Mouse (Mus musculus): ENCODE results near the gene Rab3d. TPM values are rescaled to one million over a fixed set of nuclear protein-coding genes. Genes with fewer than 3 reads are reported as not detected.

Rab3d gene
- polyA plus RNA-seq, 1 experiment from 2014 or later, result 21.6 TPM

DNA sequence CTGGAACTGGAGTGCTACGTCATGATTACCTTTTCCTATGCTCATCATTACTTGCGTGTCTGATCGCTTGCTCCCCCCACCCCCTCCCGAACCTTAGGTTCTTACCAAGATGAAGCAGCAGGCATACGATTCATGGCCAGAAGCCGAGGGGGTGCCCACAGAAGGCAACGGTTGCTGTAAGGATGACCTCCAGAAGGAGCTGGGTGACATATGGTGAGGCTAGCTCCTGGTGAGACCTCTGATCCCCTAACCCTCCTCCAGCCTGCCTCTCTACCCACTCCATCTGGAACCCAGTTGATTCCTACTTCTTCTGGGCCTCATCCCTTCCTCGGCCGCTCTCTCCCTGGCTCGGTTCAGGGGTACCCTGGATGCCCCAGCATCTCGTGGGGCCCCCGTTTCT, 16.0 kb upstream of the Rab3d start:
- Histone ChIP-seq H3K9me3 (ENCODE audit: control insufficient read depth, low read length) (no peaks in the 10 kb centered on the region), H3K27ac (replicated peaks; ENCODE audit: low read depth, low read length) (no peak overlapping the region), H3K4me2 (ENCODE audit: low read depth, low read length) (no peak overlapping the region), H3K36me3 (ENCODE audit: control insufficient read depth, insufficient read depth, low read length) (no peaks in the 10 kb centered on the region), H3K27me3 (replicated peaks; ENCODE audit: control insufficient read depth, insufficient read depth, low read length) (no peaks in the 10 kb centered on the region), H3K9ac (ENCODE audit: low read depth, low read length) (no peak overlapping the region), H3K4me1 (ENCODE audit: control insufficient read depth, insufficient read depth, low read length) (no peaks in the 10 kb centered on the region; the same call in 1 of the 2 replicates), H3K4me3 (ENCODE audit: low read depth, low read length) (no peak overlapping the region)
- DNase-seq (ENCODE audit: low spot score) (no peak), ATAC-seq (ENCODE audit: low read depth) (no peak)
- 93% methylated on average over 12 of the region's 12 CpGs for WGBS

DNA sequence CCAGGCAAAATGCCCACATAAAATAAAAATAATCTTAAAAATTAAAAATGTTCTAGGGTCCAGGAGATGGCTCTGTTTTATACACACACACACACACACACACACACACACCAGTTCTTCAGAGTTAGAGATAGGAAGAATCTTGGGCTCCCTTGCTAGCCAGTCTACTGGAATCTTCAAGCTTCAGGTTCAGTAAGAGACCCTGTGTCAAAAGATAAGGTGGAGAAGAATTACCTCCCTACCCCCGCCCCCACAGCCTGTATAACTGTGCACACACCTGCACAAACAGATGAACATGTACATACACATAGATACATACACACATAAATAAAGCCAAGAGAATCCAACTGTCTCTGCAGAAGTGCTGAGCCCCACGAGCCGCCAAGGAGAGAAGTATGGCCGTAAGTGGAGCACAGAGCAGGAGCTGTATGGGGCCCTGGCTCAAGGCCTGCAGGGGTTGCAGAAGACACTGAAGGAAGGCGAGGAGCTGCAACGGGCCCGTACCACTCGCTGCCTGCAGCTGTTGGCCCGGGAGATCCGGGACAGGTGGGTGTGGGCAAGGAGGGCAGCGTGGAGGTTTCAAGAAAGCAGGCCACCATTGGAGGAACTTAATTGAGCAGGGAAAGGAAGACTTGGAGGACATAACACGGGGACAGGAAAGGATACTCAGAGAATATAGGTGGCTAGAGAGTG, 14.6 kb upstream of the Rab3d start:
- no peak overlapping the region for H3K27ac ChIP-seq (replicated peaks; ENCODE audit: low read depth, low read length)
- H3K9me3 ChIP-seq (ENCODE audit: control insufficient read depth, low read length), result no peaks in the 10 kb centered on the region
- no peaks in the 10 kb centered on the region for H3K27me3 ChIP-seq (replicated peaks; ENCODE audit: control insufficient read depth, insufficient read depth, low read length)
- ATAC-seq (ENCODE audit: low read depth), result no peak
- 52% methylated on average over 12 of the region's 12 CpGs for WGBS
- no peak overlapping the region for H3K9ac ChIP-seq (ENCODE audit: low read depth, low read length)
- no peak overlapping the region for H3K4me2 ChIP-seq (ENCODE audit: low read depth, low read length)
- H3K36me3 ChIP-seq (ENCODE audit: control insufficient read depth, insufficient read depth, low read length), result no peaks in the 10 kb centered on the region
- H3K4me3 ChIP-seq (ENCODE audit: low read depth, low read length), result no peak overlapping the region
- no peak for DNase-seq (ENCODE audit: low spot score)
- no peaks in the 10 kb centered on the region; the same call in 1 of the 2 replicates for H3K4me1 ChIP-seq (ENCODE audit: control insufficient read depth, insufficient read depth, low read length)

DNA sequence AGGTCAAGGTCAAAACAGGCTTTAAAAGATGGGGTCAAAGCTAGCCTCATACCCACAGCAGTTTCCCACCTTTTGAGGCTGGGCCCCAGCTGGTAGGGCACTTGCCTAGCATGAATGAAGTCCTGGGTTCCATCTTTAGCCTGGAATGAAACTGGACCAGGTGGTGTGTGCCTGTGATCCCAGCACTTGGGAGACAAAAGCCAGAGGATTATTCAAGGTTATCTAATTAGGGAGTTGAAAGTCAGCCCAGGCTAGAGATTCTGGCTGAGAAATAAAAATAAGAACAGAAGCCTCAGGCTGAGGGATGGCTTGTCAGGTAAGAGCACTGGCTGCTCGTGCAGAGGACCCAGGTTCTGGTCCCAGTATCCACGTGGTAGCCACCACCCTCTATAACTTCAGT, 14.0 kb upstream of the Rab3d start:
- no peak for ATAC-seq (ENCODE audit: low read depth)

DNA sequence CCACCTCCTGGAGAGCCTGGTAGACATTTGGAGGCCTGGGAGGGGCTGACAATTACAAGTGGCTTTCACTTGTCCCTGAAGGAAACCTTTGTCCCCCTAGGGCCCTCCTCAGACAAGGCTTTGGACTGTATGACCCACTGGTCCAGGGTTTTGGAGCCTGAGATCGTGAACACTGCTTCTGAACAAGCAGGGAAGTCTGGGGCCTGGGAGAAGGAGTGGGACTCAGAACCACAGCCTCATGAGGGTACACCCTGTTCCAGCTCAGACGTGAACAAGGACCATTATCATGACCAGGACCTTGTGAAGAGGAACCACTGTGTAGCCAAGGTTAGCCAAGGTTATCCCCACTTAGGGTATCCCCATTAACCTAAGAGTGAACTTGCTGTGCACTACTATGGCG, 11.2 kb upstream of the Rab3d start:
- H3K4me2 ChIP-seq (ENCODE audit: low read depth, low read length), result no peak overlapping the region
- ATAC-seq (ENCODE audit: low read depth) (no peak), DNase-seq (ENCODE audit: low spot score) (no peak)
- no peaks in the 10 kb centered on the region for H3K36me3 ChIP-seq (ENCODE audit: control insufficient read depth, insufficient read depth, low read length)
- H3K27me3 ChIP-seq (replicated peaks; ENCODE audit: control insufficient read depth, insufficient read depth, low read length), result no peaks in the 10 kb centered on the region
- 85% methylated on average over 3 of the region's 3 CpGs for WGBS
- H3K4me1 ChIP-seq (ENCODE audit: control insufficient read depth, insufficient read depth, low read length), result peaks cover 8% of the 10 kb centered on the region
- H3K4me3 ChIP-seq (ENCODE audit: low read depth, low read length), result no peak overlapping the region
- no peak overlapping the region for H3K9ac ChIP-seq (ENCODE audit: low read depth, low read length)
- H3K27ac ChIP-seq (replicated peaks; ENCODE audit: low read depth, low read length), result no peak overlapping the region
- H3K9me3 ChIP-seq (ENCODE audit: control insufficient read depth, low read length), result no peaks in the 10 kb centered on the region

More for the DNA sequence above, 14.0 kb upstream of the Rab3d start:
- H3K4me2 ChIP-seq (ENCODE audit: low read depth, low read length), result no peak overlapping the region
- H3K27ac ChIP-seq (replicated peaks; ENCODE audit: low read depth, low read length), result no peak overlapping the region
- H3K36me3 ChIP-seq (ENCODE audit: control insufficient read depth, insufficient read depth, low read length), result no peaks in the 10 kb centered on the region
- no peaks in the 10 kb centered on the region; the same call in 1 of the 2 replicates for H3K4me1 ChIP-seq (ENCODE audit: control insufficient read depth, insufficient read depth, low read length)
- DNase-seq (ENCODE audit: low spot score), result no peak
- H3K4me3 ChIP-seq (ENCODE audit: low read depth, low read length), result no peak overlapping the region
- no peaks in the 10 kb centered on the region for H3K9me3 ChIP-seq (ENCODE audit: control insufficient read depth, low read length)
- H3K27me3 ChIP-seq (replicated peaks; ENCODE audit: control insufficient read depth, insufficient read depth, low read length), result no peaks in the 10 kb centered on the region
- H3K9ac ChIP-seq (ENCODE audit: low read depth, low read length), result no peak overlapping the region
- WGBS, result 62% methylated on average over 2 of the region's 2 CpGs

DNA sequence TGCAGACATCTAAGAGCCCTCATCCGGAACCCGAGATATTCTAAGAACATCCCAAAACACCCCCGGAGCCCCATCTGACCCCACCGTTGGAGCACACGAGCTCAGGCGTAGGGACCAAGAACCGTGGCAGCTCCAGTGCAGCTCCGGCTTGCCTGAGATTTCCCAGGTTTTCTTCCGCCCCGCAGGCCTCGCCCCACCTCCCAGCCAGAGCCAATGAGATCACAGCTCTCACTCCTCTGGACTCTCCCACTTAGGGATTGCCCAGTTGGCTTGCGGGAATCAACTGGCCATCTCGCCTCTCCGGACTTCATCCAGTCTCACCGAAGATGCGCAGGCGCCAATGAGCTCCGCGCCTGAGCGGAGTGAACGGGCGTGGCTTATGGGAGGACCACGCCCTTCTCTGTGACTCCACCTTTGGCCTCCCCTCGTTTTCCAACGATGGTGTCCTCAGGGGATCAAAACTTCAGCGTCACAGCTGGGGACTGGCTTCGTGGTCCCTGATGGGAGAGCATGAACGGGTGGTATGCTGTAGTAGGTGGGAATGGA, 9.3 kb upstream of the Rab3d start, which contains the start of the genes Ccdc159 and Tmem205:
Gene Ccdc159 (plus strand): TSS at position 264 of the 546 bp plus-strand sequence.
Gene Tmem205 (minus strand): TSS at position 349 of the 546 bp plus-strand sequence.
- Histone ChIP-seq H3K4me2 (ENCODE audit: low read depth, low read length) (peak within 1 kb of the TSS; percentile 63), H3K9me3 (ENCODE audit: control insufficient read depth, low read length) (no peaks in the 10 kb centered on the region), H3K4me3 (ENCODE audit: low read depth, low read length) (peak within 1 kb of the TSS; percentile 49), H3K4me1 (ENCODE audit: control insufficient read depth, insufficient read depth, low read length) (peaks cover 8% of the 10 kb centered on the region), H3K27ac (replicated peaks; ENCODE audit: low read depth, low read length) (peak within 1 kb of the TSS; percentile 57), H3K9ac (ENCODE audit: low read depth, low read length) (peak within 1 kb of the TSS; percentile 67), H3K36me3 (ENCODE audit: control insufficient read depth, insufficient read depth, low read length) (no peaks in the 10 kb centered on the region), H3K27me3 (replicated peaks; ENCODE audit: control insufficient read depth, insufficient read depth, low read length) (no peaks in the 10 kb centered on the region)
- ATAC-seq (ENCODE audit: low read depth) (peak; percentile 97), DNase-seq (ENCODE audit: low spot score) (peak; percentile 99)
- under 1% methylated on average over 28 of the region's 28 CpGs for WGBS

DNA sequence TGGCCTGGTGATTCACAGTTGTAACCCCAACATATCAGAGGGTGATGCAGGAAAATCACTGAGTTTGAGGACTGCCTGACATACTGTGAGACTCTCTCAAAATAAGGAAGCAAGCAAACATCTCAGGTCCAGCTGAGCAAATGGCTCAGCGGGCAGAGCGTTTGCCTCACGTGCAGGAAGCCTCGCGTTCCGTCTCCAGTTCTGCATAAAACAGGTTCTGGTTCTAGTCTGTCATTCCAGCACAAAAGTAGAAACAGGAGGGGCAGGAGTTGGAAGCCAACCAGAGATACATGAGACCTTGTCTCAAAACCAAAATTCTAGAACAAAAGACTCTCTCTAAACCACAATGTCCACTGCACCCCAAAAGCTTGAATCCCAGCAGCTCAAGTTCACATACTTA, 8.8 kb upstream of the Rab3d start:
- peak; percentile 12 for DNase-seq (ENCODE audit: low spot score)
- Histone ChIP-seq H3K27me3 (replicated peaks; ENCODE audit: control insufficient read depth, insufficient read depth, low read length) (no peaks in the 10 kb centered on the region), H3K36me3 (ENCODE audit: control insufficient read depth, insufficient read depth, low read length) (no peaks in the 10 kb centered on the region), H3K4me3 (ENCODE audit: low read depth, low read length) (peak overlapping the region; percentile 49), H3K9ac (ENCODE audit: low read depth, low read length) (peak overlapping the region; percentile 67), H3K27ac (replicated peaks; ENCODE audit: low read depth, low read length) (no peak overlapping the region; the same call in 1 of the 2 replicates), H3K9me3 (ENCODE audit: control insufficient read depth, low read length) (no peaks in the 10 kb centered on the region), H3K4me2 (ENCODE audit: low read depth, low read length) (peak overlapping the region; percentile 63), H3K4me1 (ENCODE audit: control insufficient read depth, insufficient read depth, low read length) (peaks cover 8% of the 10 kb centered on the region)
- no peak for ATAC-seq (ENCODE audit: low read depth)
- 3% methylated on average over 6 of the region's 6 CpGs for WGBS

DNA sequence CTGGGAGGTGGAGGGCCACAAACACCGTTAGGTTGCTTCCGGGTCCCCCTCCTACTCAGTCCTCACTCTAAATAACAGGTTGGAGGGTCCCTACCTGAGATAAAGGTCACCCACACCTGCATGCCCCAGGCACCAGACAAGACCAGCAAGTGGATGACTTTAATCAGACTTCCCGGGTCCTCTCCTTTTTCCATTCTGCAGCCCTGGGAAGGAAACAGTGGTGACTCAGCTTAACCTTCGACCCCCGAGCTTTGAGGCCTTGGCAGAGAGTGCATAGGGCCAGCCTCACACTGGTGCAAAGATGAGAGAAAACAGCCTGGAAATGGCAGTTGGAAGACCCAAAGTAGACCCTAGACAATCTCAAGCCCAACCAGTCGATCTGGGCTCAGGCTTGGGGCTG, 8.2 kb upstream of the Rab3d start:
- ATAC-seq (ENCODE audit: low read depth) (no peak), DNase-seq (ENCODE audit: low spot score) (no peak)
- Histone ChIP-seq H3K27ac (replicated peaks; ENCODE audit: low read depth, low read length) (no peak overlapping the region), H3K9ac (ENCODE audit: low read depth, low read length) (peak overlapping the region; percentile 67; the same call in 1 of the 2 replicates), H3K27me3 (replicated peaks; ENCODE audit: control insufficient read depth, insufficient read depth, low read length) (no peaks in the 10 kb centered on the region), H3K9me3 (ENCODE audit: control insufficient read depth, low read length) (no peaks in the 10 kb centered on the region), H3K36me3 (ENCODE audit: control insufficient read depth, insufficient read depth, low read length) (no peaks in the 10 kb centered on the region), H3K4me2 (ENCODE audit: low read depth, low read length) (peak overlapping the region; percentile 63), H3K4me1 (ENCODE audit: control insufficient read depth, insufficient read depth, low read length) (peaks cover 8% of the 10 kb centered on the region), H3K4me3 (ENCODE audit: low read depth, low read length) (peak overlapping the region; percentile 49)
- 80% methylated on average over 6 of the region's 6 CpGs for WGBS

DNA sequence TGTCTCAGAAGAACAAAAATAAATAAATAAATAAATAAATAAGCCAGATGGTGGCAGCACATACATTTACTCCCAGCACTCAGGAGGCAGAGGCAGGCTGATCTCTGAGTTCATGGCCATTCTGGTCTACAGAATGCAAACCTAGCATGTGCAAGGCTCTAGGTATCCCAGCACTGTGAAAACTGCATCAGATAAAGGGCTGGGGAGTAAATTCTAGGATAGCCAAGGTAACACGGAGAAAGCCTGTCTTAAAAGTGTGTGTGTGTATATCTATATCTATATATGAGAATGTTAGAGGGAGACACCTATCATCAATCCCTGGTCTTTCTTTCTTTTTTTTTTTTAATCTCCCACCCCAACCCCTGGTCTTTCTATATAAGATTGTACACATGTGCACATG, 7.5 kb upstream of the Rab3d start:
- Histone ChIP-seq H3K9me3 (ENCODE audit: control insufficient read depth, low read length) (no peaks in the 10 kb centered on the region), H3K4me1 (ENCODE audit: control insufficient read depth, insufficient read depth, low read length) (peaks cover 8% of the 10 kb centered on the region), H3K27me3 (replicated peaks; ENCODE audit: control insufficient read depth, insufficient read depth, low read length) (no peaks in the 10 kb centered on the region), H3K9ac (ENCODE audit: low read depth, low read length) (no peak overlapping the region), H3K27ac (replicated peaks; ENCODE audit: low read depth, low read length) (no peak overlapping the region), H3K36me3 (ENCODE audit: control insufficient read depth, insufficient read depth, low read length) (no peaks in the 10 kb centered on the region), H3K4me3 (ENCODE audit: low read depth, low read length) (no peak overlapping the region), H3K4me2 (ENCODE audit: low read depth, low read length) (no peak overlapping the region)
- 92% methylated on average over 1 of the region's 1 CpGs for WGBS
- no peak for DNase-seq (ENCODE audit: low spot score)
- ATAC-seq (ENCODE audit: low read depth), result no peak

DNA sequence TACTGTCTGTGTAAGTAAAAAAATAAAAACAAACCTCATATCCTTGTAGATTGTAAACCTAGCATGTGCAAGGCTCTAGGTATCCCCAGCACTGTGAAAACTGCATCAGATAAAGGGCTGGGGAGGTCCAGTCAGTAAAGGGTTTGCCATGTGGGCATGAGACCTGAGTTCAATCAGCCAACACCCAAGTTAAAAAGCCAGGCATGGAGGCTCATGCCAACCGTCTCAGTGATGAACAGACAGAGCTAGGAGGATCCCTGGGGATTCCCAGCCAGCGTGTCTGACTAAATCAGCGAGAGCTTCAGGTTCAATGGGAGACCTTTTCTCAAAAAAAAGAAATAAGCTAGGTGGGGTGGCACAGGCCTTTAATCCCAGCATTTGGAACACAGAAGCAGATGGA, 7.0 kb upstream of the Rab3d start:
- no peaks in the 10 kb centered on the region for H3K9me3 ChIP-seq (ENCODE audit: control insufficient read depth, low read length)
- ATAC-seq (ENCODE audit: low read depth), result no peak
- no peak overlapping the region for H3K4me3 ChIP-seq (ENCODE audit: low read depth, low read length)
- WGBS, result 89% methylated on average over 3 of the region's 3 CpGs
- DNase-seq (ENCODE audit: low spot score), result no peak
- no peak overlapping the region for H3K9ac ChIP-seq (ENCODE audit: low read depth, low read length)
- H3K27me3 ChIP-seq (replicated peaks; ENCODE audit: control insufficient read depth, insufficient read depth, low read length), result no peaks in the 10 kb centered on the region
- no peak overlapping the region for H3K4me2 ChIP-seq (ENCODE audit: low read depth, low read length)
- H3K36me3 ChIP-seq (ENCODE audit: control insufficient read depth, insufficient read depth, low read length), result no peaks in the 10 kb centered on the region
- H3K27ac ChIP-seq (replicated peaks; ENCODE audit: low read depth, low read length), result no peak overlapping the region
- peaks cover 8% of the 10 kb centered on the region for H3K4me1 ChIP-seq (ENCODE audit: control insufficient read depth, insufficient read depth, low read length)

All from embryonic facial prominence, embryonic 14.5 days (tissue).